Mouse (Mus musculus) liver, embryonic 16.5 days (tissue): Measurements from ENCODE around the gene Irak2. TPM values are rescaled to one million over a fixed set of nuclear protein-coding genes. Genes with fewer than 3 reads are reported as not detected.
A peak's percentile ranks its signal among the peaks of the same experiment; 100 is the strongest.

ENCODE experiments used
- ATAC-seq: fragments of 200-750 bp; cut with Nextera tagmentation; 2 replicates; pipeline ENCODE4 v1.8.0; 2017; ENCODE audit warnings: low read depth, mild to moderate bottlenecking, moderate number of reproducible peaks, moderate library complexity
- H3K27ac ChIP-seq: fragments of 300-500 bp; sonication (generic); 2 replicates; pipeline ENCODE4 v1.5.1; 2014; ENCODE audit warnings: mild to moderate bottlenecking, low read length
- H3K27me3 ChIP-seq: fragments of 300-500 bp; sonication (generic); 2 replicates; pipeline ENCODE4 v1.6.1; 2014; ENCODE audit warnings: low read depth, low read length, mixed read lengths; ENCODE audit not compliant: control insufficient read depth, insufficient read depth
- H3K36me3 ChIP-seq: fragments of 300-500 bp; sonication (generic); 2 replicates; pipeline ENCODE4 v1.6.1; 2014; ENCODE audit warnings: mild to moderate bottlenecking; ENCODE audit not compliant: control insufficient read depth, insufficient read depth
- H3K4me1 ChIP-seq: fragments of 300-500 bp; sonication (generic); 2 replicates; pipeline ENCODE4 v1.6.1; 2014; ENCODE audit warnings: low read depth, low read length, mixed read lengths; ENCODE audit not compliant: control insufficient read depth
- H3K4me2 ChIP-seq: fragments of 300-500 bp; sonication (generic); 2 replicates; pipeline ENCODE4 v1.6.1; 2014; ENCODE audit warnings: low read depth, low read length, mixed read lengths
- H3K4me3 ChIP-seq: fragments of 300-500 bp; sonication (generic); 2 replicates; pipeline ENCODE4 v1.5.1; 2014; ENCODE audit warnings: low read depth, mild to moderate bottlenecking, low read length
- H3K9ac ChIP-seq: fragments of 300-500 bp; sonication (generic); 2 replicates; pipeline ENCODE4 v1.6.1; 2014; ENCODE audit warnings: low read depth, low read length
- H3K9me3 ChIP-seq: fragments of 300-500 bp; sonication (generic); replicated peaks from 2 replicates; pipeline ENCODE4 v1.6.1; 2016; ENCODE audit warnings: low read length; ENCODE audit not compliant: control insufficient read depth
- whole genome bisulfite sequencing: fragments of 180-500 bp; shearing (Covaris S2); extraction: QIAGEN DNeasy Blood & Tissue Kit; methylation state at CpG from one replicate; pipeline ENCODE4 v1.1.7; 2014; ENCODE audit not compliant: insufficient replicate concordance; 5-methylcytosine and 5-hydroxymethylcytosine counted together
- polyA plus RNA-seq: library from polyadenylated mRNA; unstranded; fragments of >200 nt; fragmentation: Nextera tagmentation; extraction: Ambion mirVana; gene quantifications from 2 replicates; pipeline ENCODE4 v1.2.1, GENCODE M21; 2015

Gene Irak2
- polyA plus RNA-seq, 1 experiment from 2014 or later = 13.2 TPM

DNA sequence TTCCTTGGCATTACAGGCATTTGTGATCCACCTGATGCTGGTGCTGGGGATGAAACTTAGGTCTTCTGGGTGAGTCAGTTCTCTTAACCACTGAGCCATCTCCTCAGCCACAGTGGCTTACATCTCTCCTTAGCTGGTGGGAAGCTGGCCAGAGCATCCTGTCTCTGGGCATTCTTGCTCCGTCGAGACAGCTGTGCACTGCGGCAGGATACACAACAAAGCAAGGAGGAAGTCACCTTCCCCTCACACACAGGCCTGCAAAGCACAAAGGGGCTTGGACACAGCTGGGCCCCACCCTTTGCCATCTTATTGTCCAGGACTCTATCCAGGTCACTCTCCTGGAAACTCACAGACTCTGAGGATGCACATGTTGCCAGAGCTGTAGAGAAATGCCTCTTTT, 20.0 kb downstream of the Irak2 start:
- H3K27ac ChIP-seq = no peak overlapping the region

DNA sequence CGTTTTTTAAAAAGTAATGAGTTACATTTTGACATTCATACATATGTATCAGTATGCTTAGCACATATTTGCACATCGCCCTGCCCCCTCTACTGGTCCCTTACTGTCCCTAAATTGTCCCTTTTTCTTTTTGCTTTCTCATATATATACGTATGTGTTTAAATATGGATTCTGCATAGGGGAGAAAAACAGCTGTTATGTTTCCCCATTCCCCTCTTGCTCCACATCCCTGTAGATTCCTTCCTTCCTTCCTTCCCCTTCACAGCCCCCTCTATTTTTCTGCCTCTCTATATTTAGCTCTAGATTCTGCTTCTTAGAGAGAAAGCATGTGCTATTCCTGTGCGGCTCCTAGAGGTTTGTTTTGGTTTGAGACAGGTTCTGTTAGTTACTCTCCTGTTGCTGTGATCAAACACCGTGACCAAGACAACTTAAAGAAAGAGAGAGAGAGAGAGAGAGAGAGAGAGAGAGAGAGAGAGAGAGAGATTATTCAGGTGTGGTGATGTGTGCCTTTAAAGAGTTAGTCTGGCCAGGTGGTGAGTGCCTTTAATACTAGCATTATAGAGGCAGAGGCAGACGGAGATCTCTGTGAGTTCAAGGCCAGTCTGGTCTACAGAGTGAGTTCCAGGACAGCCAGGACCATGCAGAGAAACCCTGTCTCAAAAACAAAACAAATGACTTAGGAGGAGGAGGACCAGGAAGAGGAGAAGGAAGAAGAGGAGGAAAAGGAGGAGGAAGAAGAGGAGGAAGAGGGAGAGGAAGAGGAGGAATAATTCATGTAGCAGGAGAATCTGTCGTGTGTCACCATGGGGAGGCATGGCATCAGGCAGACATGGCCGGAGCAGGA, 21.6 kb downstream of the Irak2 start:
- Histone ChIP-seq H3K27ac (peak overlapping the region; percentile 54; the same call in 1 of the 2 replicates), H3K4me1 (peaks cover 32% of the 10 kb centered on the region)

More for the DNA sequence above, 20.0 kb downstream of the Irak2 start:
- WGBS = 35% methylated on average over 3 of the region's 3 CpGs
- H3K9ac ChIP-seq = no peak overlapping the region
- H3K4me2 ChIP-seq = no peak overlapping the region
- no peak overlapping the region for H3K4me3 ChIP-seq
- no peaks in the 10 kb centered on the region for H3K27me3 ChIP-seq
- no peak for ATAC-seq
- peaks cover 37% of the 10 kb centered on the region for H3K4me1 ChIP-seq
- peaks cover 4% of the 10 kb centered on the region; the same call in 1 of the 2 replicates for H3K9me3 ChIP-seq
- H3K36me3 ChIP-seq = 0 out of 2 replicates have a peak, but pooled peaks cover 4% of the 10 kb centered on the region

DNA sequence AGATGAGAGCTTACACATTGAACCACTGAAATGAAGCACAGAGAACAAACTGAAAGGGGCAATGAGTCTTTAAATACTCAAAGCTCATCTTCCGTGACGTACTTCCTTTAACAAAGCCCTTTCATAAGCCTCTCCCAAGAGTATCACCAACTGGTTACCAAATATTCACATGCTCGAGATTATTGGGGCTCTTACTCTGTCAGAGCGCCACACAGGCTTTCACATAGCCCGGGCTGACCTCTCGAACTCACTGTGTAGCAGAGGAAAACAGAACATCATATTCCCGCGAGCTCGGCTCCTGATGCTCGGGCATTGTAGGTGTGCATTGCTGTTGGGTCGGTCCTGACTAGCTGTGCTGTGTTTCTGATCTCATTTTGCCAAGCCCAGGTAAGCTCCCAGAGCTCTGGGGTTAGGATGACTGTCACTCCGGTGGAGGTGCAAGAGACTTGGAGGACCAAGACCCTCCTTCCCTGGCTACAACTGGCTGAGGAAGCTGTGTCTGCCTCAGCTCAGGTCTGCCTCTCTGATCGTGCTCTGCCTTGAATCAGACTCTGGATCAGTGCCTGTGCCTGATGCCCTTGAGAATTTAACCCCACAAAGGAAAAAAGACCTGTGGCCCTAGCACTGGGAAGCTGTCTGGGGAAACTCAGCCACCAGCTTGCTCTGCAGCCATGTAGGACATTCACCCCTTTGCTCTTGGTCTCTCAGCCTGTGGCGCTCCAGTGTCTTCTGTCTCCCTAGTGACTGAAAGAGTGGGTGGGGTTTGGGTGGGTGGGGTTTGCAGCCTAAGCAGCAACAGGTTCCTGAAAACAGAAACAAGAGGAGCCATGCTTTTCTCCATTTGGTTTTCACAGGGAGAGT, 22.5 kb downstream of the Irak2 start:
- Histone ChIP-seq H3K9ac (no peak overlapping the region; the same call in 1 of the 2 replicates), H3K27ac (peak overlapping the region; percentile 54; the same call in 1 of the 2 replicates), H3K27me3 (no peaks in the 10 kb centered on the region), H3K9me3 (peaks cover 4% of the 10 kb centered on the region; the same call in 1 of the 2 replicates), H3K4me3 (no peak overlapping the region), H3K4me1 (peaks cover 32% of the 10 kb centered on the region), H3K36me3 (0 out of 2 replicates have a peak, but pooled peaks cover 4% of the 10 kb centered on the region), H3K4me2 (no peak overlapping the region)
- WGBS = 54% methylated on average over 14 of the region's 14 CpGs
- ATAC-seq = no peak

More for the DNA sequence above, 21.6 kb downstream of the Irak2 start:
- H3K9me3 ChIP-seq = peaks cover 4% of the 10 kb centered on the region; the same call in 1 of the 2 replicates
- ATAC-seq = no peak
- H3K9ac ChIP-seq = no peak overlapping the region
- H3K27me3 ChIP-seq = no peaks in the 10 kb centered on the region
- no peak overlapping the region for H3K4me3 ChIP-seq
- 45% methylated on average over 8 of the region's 8 CpGs for WGBS
- 0 out of 2 replicates have a peak, but pooled peaks cover 4% of the 10 kb centered on the region for H3K36me3 ChIP-seq
- H3K4me2 ChIP-seq = no peak overlapping the region

DNA sequence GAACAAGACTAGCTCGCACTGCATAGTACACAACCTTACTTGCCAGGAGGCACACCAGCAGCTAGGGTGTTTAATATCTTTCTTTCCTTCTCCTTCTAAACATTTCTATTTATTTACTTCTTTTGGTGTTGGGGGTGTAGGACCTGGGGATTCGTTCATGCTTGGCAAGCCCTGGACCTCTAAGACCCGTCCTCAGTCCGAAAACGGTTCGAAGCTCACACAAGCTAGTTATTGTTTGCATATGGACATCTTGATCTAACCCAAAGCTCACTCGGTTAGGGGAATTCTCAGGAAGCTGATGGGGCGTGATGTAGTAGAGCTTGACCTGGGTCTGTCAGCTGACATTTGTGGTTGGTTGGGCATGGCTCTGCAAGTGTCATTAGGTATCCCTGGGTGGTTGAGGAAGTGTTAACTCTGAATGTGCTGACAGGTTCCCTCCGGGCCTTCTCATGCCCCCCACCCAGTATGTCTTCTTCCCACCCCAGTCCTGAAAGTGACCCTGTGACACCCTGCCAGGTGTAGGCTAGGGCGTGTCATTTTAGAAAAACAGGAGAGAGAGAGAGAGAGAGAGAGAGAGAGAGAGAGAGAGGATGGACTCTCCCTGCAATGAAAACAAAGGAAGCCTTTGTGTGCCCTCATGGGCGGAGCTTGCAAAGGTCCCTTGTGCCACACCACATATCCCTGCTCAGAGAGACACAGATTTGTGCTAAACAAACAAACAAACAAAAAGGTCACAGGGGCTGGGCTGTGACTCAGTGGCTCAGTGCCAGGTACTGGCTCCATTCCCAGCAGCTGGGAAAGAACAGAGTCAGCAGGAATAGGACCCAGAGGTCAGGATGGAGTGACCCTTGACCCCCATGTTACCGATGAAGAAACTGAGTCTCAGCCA, 23.3 kb downstream of the Irak2 start:
- 47% methylated on average over 12 of the region's 12 CpGs for WGBS
- Histone ChIP-seq H3K4me3 (no peak overlapping the region), H3K27ac (peak overlapping the region; percentile 30; the same call in 1 of the 2 replicates), H3K4me1 (peaks cover 32% of the 10 kb centered on the region), H3K9me3 (peaks cover 4% of the 10 kb centered on the region; the same call in 1 of the 2 replicates), H3K36me3 (0 out of 2 replicates have a peak, but pooled peaks cover 4% of the 10 kb centered on the region), H3K4me2 (no peak overlapping the region), H3K27me3 (no peaks in the 10 kb centered on the region), H3K9ac (no peak overlapping the region)
- ATAC-seq = peak; percentile 56

DNA sequence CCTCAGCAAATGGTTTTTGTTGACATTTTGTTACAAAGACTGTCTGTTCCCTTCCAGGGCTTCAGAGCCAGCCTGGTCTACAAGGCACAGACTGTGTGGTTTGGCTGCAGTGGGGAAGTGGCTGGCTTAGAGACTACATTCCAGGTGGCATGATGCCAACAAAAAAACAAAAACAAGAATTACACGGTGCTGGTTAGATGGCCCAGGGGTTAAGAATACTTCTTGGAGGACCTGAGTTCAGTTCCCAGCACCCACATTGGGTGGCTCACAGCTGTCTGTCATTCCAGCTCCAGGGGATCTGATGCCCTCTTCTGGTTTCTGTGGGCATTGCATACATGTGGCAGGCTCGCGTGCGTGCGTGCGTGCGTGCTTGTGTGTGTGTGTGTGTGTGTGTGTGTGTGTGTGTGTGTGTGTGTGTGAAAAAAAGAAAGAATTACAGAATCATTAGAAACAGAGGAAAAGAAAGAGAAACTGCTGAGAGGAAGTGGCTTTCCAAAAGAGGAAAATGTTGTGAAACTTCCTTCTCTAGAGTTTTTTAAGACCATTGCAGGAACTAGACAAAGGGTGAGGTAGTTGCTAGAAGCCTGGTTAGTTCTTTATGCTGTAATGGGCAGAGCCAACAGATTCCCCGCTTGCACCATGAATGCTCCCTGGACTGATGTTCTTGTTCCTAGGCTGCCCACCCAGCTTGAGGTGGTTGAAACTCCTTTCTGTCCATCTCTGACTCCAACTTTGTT, 24.9 kb downstream of the Irak2 start:
- peaks cover 35% of the 10 kb centered on the region for H3K4me1 ChIP-seq
- ATAC-seq = no peak
- H3K36me3 ChIP-seq = 0 out of 2 replicates have a peak, but pooled peaks cover 4% of the 10 kb centered on the region
- H3K9me3 ChIP-seq = peaks cover 4% of the 10 kb centered on the region; the same call in 1 of the 2 replicates
- H3K4me3 ChIP-seq = no peak overlapping the region
- peak overlapping the region; percentile 28 for H3K27ac ChIP-seq
- 83% methylated on average over 8 of the region's 8 CpGs for WGBS
- H3K4me2 ChIP-seq = no peak overlapping the region
- no peak overlapping the region for H3K9ac ChIP-seq
- H3K27me3 ChIP-seq = no peaks in the 10 kb centered on the region

DNA sequence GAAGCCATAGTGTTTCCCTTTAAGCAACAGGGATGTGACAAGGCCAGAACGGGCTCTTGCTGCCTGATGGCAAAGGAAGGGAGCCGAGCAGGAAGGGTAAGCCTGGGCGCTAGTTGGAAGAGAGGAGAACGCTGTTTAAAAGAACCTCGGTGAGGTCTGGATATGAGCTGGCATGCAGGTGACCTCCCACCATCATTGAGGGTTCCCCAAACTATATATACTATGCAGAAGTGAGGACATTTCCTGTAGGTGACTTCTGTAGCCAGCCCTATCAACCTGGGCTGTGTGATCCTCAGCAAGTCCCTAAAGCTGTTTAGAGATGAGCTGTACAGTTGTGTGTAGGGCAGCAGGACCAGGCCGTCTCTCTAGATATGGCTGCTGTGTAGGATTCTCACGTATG, 26.0 kb downstream of the Irak2 start:
- Histone ChIP-seq H3K27me3 (no peaks in the 10 kb centered on the region), H3K4me1 (peaks cover 33% of the 10 kb centered on the region), H3K27ac (no peak overlapping the region), H3K4me3 (no peak overlapping the region), H3K9me3 (peaks cover 4% of the 10 kb centered on the region; the same call in 1 of the 2 replicates), H3K36me3 (0 out of 2 replicates have a peak, but pooled peaks cover 4% of the 10 kb centered on the region), H3K4me2 (no peak overlapping the region), H3K9ac (no peak overlapping the region)
- ATAC-seq = no peak
- WGBS = 68% methylated on average over 7 of the region's 7 CpGs

DNA sequence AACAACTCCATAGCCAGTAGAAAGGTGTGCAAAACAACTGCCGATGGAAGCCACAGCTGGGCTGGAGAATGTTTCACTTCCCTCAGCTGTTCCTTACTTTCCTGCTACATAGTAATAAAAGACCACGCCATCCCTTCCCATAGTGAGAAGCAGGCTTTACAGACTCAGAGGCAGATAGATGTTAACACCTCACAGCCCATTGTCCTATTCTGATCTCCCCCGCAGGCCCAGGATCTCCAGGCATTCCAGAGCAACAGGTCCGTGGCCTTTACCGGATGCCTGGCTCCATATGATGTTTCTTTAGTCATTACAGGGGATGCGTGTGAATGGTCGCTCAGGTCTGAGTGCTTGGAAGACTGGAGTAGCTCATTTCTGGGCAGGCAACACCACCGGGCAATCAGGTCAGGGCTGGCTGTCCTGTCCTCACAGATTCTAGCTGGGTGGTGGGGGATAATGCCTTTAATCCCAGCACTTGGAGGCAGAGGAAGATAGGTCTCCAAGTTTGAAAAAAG, 29.4 kb downstream of the Irak2 start:
- WGBS = 70% methylated on average over 8 of the region's 8 CpGs
- Histone ChIP-seq H3K9ac (no peak overlapping the region), H3K4me1 (peaks cover 15% of the 10 kb centered on the region), H3K27me3 (no peaks in the 10 kb centered on the region), H3K4me3 (no peak overlapping the region), H3K27ac (no peak overlapping the region), H3K9me3 (peaks cover 6% of the 10 kb centered on the region; the same call in 1 of the 2 replicates), H3K4me2 (no peak overlapping the region), H3K36me3 (peaks cover 12% of the 10 kb centered on the region; the same call in 1 of the 2 replicates)
- ATAC-seq = no peak
